Mouse (Mus musculus) adrenal gland, adult 18-20 months (tissue): Measurements from ENCODE around the gene Gpr27. TPM values are rescaled to one million over a fixed set of nuclear protein-coding genes. Genes with fewer than 3 reads are reported as not detected.
A peak's percentile ranks its signal among the peaks of the same experiment; 100 is the strongest.

ENCODE experiments used
- DNase-seq, 2 experiments: peaks; one replicate each; pipeline ENCODE4 v3.0.0; 2021 to 2022; ENCODE audit warnings: low spot score in 2 of 2
- total RNA-seq, 2 experiments: library from RNA; stranded (reverse); gene quantifications; 1 replicate in 1 of 2; 2 replicates in 1 of 2; pipeline ENCODE4 v1.2.3; 2021

Gpr27 gene
- total RNA-seq, 2 experiments from 2014 or later = 3.0 to 3.5 TPM

DNA sequence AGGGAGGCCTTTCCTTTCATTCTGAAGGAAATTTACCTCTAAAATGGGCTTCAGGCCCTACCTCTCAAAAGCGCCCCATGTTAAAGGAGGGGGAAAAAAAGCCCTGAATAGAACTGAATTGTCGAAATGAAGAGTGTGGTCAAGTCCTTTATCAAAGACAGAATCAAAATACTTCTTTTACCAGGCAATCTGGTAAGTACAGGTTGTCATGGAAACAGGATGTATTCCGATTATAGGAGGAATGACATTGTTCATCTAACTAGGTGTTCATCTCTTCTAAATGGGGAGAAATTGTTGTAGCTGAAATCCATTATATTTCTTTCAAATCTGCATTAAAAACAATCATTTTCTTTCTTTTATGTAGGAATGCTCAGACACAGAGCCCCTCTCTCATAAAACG, 18.0 kb upstream of the Gpr27 start:
- DNase-seq = no peak

DNA sequence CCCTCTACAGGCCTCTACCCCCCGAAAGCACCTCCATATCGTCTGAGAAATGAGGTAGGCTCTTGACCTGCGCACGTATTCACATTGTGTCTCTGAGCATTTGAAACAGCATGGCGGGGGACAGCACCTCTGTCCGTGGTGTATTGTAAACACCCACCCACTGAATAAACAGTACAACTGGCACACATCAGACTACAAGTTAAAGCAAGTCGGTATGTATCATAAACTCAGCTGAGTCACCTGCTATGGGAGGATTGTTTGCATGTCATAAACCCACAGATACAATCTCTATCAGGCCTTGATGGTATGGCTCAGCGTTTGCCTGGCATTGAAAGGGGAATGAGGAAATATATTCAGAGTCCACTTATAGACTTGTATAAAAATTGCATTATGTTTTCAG, 15.2 kb upstream of the Gpr27 start:
- DNase-seq = no peak

DNA sequence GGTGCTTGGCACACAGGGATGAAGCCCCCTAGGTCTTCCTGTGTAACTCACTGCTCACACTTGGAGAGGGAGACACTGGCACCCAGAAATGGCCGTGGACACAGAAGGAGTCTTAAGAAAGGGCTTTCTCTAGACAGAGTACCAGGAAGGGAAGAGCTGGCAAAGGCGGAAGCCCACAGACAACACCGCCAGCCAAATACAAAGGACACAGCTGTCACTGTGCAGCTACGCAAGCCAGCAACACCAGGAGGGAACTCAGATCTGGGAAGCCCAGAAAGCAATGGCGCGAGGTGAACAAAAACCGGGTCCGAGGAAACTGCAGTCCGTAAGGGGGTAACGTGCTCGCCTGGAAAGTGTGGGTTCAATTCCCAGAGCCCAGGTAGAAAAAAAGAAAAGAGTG, 14.4 kb upstream of the Gpr27 start:
- DNase-seq = no peak

DNA sequence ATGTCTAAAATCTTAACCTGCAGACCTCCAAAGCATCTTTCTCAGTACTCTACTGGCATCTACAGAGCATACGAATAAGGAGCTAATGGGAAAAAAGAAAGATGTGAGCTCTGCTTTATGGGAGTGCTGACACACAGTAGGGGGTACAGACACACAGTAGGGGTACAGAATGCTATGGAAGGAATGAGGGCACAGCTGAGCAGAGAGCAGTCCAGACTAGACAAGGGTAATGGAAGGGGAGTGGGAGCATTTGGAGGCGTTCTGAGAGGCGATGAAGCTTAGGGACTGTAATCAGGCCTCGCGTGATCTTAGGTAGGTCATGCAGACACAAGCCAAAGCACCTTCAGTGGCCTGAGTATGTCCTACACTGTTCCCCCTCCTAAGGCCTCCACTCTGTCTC, 8.5 kb upstream of the Gpr27 start:
- DNase-seq = no peak

DNA sequence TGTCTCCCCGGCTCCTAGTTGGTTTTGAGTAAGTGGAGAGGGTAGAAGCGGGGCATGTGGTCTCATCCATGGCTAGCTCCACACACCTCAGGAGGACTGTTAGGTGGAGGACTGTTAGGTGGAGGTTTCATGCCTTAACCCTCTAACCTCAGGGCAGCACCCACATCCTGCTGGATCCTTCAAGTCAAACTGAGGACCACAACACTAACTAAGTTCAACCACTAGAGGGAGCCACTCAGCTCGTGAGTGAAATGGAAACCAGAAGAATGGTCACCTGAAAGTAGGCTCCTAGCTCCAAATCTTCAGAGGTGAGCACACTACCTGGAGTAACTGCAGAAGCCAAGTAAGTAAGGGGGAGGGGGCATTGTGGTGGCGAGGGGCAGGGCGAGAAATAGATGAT, 7.6 kb upstream of the Gpr27 start:
- no peak for DNase-seq

DNA sequence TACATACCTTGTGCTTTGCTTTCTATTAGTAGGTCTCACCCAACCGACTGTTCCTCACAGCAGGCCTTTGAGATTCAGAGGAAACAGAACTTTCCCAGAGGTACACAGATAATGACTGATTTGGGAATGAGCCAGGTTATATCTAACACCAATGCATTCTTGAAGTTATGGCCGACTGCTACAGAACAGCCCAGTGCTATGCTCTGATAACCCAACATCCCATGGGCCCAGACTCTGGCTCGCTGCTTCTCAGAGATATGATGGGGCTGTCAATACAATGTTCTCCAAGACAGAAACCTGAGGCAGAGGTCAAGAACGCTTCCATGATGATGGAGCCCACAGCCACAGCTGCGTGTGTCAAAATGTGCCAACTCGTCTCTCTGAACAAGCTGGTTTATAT, 4.0 kb upstream of the Gpr27 start:
- no peak for DNase-seq

DNA sequence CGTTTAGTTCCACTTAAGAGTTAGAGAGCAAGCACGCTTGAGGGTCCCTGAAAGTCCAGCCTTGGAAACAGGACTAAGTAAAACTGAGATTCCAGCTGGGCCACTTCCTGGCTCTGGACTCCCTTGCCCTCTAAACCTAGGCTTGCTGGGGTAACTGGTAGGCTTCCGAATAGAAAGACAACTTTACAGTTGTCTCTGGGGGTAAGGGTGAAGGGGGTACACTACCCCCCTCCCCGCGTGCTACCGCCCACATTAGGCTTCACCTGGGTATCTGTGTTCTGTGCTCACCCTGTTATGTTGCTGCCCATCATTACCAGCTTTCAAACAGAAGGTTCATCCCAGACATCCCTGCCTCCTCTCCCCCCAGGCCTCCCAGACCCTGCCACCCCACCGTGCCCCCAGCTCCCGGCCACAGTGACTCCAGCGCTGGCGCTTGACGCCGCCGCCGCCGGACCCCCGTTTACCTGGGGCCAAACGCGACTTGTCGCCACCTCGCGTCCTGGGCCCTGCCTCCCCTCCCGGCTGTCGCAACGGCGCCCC, 743 bp upstream of the Gpr27 start:
- no peak for DNase-seq

DNA sequence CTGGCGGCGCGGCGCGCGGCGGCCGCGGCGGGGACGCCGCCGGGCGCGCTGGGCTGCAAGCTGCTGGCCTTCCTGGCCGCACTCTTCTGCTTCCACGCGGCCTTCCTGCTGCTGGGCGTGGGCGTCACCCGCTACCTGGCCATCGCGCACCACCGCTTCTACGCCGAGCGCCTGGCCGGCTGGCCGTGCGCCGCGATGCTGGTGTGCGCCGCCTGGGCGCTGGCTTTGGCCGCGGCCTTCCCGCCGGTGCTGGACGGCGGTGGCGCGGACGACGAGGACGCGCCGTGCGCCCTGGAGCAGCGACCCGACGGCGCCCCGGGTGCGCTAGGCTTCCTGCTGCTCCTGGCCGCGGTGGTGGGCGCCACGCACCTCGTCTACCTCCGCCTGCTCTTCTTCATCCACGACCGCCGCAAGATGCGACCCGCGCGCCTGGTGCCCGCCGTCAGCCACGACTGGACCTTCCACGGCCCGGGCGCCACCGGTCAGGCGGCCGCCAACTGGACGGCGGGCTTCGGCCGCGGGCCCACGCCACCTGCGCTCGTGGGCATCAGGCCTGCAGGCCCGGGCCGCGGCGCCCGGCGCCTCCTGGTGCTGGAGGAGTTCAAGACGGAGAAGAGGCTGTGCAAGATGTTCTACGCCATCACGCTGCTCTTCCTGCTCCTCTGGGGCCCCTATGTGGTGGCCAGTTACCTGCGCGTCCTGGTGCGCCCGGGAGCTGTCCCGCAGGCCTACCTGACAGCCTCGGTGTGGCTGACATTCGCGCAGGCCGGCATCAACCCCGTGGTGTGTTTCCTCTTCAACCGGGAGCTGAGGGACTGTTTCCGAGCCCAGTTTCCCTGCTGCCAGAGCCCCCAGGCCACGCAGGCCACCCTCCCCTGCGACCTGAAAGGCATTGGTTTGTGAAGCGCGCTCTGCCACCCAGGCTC, 700 bp downstream of the Gpr27 start:
- DNase-seq = peak; percentile 4 to 22

DNA sequence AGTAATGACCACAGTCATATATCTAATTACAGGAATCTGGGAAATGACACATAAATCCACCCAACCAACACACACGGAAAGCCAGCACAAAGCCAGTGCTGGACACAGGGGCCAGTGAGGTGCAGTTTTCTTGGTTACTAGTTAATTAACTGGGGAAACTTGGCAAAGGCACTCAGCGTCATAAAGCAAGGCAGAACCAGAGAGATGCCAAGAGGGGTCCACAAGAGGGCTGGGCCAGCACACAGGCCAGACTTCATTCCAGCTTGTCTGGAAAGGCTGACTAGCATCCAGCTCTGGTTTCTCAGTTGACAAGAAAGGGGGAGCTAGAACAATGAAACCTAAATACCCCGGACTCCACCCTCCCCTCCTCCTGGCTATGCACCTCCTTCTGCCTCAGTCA, 8.0 kb downstream of the Gpr27 start:
- no peak for DNase-seq

DNA sequence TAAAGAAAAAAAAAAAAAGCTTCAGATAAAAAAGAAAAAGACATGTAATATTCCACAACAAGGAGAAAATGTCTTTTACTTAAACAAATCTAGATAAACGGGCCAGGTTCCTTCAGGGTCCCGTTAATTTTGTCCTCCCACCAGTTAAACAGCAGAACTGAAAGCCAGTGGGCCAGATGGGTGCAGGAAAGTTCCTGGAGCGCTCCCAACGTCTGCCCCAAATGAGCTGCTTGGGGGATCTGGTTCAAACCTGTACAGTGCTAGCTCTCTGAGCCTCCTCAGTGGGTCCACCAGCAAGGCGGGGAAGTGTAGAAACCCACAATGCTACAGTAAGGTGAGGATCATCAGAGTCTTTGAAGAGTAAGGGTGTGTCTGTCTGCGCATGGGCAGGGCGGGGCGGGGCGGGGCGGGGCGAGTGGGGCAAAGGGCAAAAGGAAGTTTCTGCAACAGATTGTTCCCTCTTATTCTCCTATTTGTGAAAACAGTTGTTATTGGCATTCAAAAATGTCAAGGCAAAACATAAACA, 19.2 kb downstream of the Gpr27 start:
- DNase-seq = no peak

DNA sequence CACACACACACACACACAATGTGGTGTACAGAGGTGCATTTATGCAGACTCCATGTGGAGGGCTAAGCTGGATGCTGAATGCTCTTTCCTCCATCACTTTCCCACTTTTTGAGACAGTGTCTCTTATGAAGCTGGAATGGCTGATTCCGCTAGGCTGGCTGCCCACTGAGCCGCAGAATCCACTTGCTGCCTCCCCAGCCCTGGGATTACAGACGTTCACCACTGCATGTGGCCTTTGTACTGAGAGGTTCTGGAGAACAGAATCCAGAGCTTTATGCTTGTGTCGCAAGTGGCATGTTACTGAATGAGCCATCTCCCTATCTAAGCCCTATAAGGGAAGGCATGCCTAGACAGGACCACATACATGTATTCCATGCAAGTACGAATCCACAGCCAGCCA, 20.8 kb downstream of the Gpr27 start:
- no peak for DNase-seq

DNA sequence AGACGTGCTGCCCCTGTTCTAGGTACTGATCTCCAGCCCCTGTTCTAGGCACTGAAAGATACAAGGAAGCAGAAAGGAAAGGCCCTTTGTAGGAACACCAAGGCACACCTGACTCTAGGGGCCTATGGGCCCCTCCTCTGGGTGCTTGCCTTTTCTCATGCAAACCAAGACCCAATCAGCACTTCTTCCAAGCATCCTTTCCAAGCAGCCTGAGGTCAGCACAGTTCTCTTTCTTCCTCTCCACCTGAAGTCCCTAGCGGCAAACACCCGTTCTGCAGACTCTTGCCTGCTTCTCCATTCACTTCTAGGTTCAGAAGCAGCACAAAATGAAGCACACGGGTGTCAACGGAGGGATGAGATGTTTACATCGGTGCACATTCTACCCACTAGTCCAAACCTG, 22.7 kb downstream of the Gpr27 start:
- no peak for DNase-seq

DNA sequence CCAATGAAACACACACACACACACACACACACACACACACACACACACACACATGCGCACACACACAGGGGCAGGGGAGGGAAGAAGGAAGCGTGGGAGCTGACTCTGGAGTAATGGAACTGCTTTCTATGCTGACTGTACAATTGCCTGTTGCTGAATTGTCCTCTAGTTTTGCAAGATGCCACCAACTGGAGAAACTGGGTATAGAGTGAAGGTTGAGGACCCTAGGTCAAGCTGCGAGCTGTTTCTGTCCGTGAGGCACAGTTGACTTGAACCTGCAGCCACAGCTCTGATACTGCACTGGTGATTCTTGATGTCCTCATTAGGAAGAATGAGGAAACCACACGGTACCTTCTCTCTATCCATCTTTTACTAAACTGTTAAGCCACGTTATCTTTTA, 23.4 kb downstream of the Gpr27 start:
- DNase-seq = no peak

DNA sequence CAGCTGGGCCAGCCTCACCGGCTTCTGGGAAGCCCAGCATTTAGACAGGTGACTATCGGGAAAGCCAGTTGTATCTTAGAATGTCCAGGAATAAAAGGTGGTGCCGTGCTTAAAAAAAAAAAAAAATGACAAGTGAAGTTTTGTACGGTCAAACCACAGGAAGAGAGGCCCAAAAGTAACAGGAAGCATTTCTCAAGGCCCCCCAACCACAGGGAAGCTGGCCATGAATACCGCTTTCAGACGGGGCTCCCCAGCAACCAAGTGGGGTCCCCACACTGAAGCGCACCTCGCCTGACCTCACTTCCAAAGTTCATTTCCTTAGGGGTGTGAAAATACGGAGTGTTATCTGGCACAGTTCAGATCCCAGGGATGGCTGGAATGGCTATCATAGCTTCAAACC, 28.6 kb downstream of the Gpr27 start:
- no peak for DNase-seq

DNA sequence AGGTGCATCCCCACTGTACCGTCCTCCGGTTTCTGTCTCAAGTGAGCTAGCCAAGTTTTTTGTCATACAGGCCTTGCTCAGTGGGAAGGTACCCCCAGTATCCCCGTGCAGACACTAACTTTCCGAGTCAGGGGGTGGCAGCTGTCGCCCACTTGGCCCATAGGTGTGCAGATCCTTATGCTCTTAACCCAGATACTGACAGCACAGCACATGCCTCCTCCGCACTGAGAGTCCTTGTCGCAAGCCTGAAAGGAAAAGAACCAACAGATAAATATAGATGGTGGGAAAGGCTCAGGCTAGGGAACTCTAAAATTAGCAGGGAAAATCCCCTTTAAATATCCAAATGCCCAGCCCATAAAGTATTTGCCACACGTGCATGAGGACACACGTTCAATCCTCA, 29.9 kb downstream of the Gpr27 start:
- DNase-seq = no peak

DNA sequence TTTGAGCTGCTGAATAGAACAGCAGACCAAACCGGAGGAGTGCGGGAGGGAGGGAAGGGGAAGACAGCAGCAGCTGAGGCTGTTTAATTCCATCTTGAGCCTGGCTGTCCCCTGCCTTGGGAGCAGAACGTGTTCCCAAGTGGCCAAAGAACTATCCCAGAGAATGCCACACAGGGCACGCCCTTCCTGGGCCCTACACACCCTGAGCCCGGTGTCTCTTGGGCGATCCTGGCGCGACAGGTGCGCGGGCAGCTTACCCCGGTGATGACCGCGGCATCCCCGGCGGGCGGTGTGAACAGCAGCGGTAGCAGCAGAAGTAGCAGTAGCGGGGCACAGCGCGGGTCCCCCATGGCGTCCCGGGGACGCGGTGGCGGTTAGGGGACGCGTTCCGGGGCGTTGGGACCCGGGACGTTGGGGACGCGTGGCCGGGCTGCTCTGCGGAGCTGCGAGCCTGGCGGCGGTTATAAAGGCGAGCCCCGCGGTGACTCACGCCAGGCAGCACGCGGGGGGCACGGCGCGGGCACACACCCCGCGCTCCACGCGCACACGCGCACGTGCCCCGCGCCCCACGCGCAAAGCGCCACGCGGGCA, 33.6 kb downstream of the Gpr27 start, which contains the start of gene Prok2:
Gene Prok2, minus strand, starts transcription at position 422 of the 591 bp plus-strand sequence.
- peak in 1 of 2 experiments; percentile 3 for DNase-seq

DNA sequence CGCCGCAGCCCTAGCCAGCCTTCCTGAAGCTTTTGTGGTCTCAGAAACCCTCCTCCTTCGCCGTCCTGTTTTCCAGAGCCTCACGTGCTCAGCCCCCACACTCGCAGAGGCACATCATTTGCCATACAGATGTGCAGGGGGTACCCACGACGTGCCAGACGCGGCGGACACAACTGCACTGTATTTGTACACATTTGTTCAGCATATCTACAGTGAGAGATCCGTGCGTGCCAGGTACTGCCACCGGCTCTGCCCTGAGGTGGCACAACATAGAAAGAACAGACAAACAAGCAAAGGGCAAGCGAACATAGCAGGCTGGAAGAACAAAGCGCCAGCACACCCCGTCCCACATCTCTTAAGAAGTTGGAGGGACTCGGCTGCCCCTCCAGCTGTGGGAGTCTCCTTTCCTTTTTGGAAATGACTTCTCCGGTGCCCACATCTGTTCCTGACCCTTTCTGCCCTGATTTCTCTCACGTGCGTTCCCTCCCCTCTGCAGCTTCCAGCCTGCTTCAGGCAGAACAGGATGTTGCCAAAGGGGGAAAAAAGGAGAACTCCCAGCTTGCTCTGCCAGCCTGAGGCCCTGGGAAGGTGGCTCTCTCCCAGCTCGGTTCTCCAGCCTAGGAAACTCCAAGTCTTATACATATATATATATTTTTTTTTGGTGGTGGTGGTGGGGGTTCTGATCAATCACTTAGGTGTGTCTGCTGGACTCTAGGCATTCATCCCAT, 34.3 kb downstream of the Gpr27 start:
- DNase-seq = no peak

DNA sequence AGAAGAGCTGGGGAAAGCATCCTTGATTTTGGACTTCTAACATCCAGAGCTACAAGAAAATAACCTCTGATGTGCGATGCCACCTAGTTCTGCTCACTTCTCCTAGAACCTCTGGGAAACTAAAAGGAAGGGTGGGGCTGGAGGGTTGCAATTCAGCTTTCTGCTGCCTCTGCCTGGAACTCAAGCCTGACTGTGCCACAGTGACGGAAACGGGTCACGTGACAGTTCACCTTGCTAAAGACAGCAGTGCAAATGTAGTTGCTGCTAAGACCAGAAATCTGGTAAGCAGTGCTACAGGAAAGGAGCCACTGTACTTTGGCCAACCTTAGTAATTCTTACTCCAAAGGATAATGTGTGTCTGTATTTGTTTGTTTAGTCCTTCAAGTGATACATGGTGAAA, 37.4 kb downstream of the Gpr27 start:
- DNase-seq = no peak

DNA sequence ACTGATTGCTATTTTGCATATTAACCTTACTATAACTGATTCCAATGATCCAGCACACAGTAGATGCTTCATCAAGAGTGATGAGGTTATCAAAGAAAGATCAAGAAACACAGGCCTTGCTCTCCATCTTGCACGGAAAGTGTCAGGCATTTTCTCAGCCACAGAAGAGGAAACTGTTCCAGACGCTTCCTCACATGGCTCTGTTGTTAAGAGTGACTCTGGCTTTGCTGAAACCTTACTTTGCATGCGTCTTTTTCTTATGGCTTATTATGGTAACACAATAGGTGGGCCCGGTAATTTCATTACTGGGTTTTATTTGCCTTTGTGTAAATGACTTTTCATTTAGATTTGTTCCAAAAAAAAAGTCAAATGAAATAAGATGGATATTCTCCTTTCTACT, 39.4 kb downstream of the Gpr27 start:
- no peak for DNase-seq

DNA sequence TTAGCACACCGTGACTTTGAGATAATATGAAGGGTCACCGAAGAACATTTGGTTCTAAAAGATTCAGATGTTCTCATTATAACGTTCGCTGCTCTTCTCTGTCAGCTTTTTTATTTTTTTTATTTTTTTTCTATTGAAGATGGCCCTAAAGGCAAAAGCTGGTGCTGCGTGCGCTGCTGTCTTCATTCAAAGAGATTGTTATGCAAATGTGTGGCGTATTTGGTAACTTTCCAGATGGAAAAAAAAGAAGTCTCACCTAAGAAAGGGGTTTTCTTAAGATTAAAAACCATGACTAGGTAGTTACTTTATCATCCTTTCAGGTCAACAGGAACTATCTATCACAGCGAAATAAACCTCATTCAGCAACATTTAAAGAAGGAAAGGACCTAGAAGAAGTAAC, 40.2 kb downstream of the Gpr27 start:
- DNase-seq = no peak

DNA sequence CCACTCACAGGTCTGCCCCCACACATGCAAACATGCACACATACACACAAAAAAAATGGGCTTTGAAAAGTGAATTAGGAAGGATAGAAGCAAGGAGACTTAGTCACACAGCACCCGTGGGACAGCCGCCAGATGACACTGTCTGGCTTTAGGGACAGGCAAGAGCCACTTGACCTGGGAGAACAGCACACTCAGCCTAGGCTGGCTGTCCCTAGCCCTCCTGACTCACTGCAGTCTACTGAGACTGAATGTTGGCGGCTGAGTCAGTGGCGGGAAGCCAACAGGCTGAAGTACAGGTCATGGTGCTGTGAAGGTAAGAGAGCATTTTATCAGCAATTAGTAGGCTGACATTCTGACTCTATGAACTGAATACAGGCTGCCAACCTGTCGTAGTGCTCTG, 42.2 kb downstream of the Gpr27 start:
- peak; percentile 24 to 37 for DNase-seq

DNA sequence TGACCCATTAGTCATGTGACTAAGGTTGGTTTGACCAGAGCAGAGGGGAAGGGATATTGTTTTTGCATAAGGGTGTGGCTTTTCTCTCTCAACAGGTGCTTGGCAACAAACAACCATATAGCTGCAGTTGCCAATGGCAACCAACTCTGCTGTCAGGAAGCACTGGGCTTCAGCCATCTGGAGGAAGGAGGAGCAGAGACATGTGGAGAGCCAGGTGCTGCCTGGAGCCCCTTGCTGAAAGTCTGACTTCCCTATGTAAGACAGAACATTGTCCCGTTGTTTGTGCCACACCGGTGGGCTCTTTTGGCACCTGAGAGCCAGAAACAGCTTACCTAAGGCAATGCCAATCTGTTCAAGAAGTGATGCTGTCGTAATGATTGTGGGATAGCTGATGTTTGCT, 50.4 kb downstream of the Gpr27 start:
- no peak for DNase-seq
